Mouse (Mus musculus) layer of hippocampus, adult 8-10 months (tissue): ENCODE data around the gene Dync1i2. TPM values are rescaled to one million over a fixed set of nuclear protein-coding genes. Genes with fewer than 3 reads are reported as not detected.

ENCODE experiments used
- total RNA-seq, 4 experiments: library from RNA; stranded (reverse); gene quantifications; 2 replicates each; pipeline ENCODE4 v1.2.4; 2022

Dync1i2 gene
- total RNA-seq, 4 experiments from 2014 or later: 127 to 141 (median 138) TPM

Other genes starting within 250 kb of the Dync1i2 start
- gene Dcaf17, start 156.4 kb upstream of the Dync1i2 start, total RNA-seq: 10 to 100 TPM; 12.0 to 16.1 (median 13.2) TPM
- gene Mettl8, start 156.1 kb upstream of the Dync1i2 start, total RNA-seq: 10 to 100 TPM; 13.1 to 21.5 (median 15.1) TPM
- gene Cybrd1, start 93.8 kb upstream of the Dync1i2 start, total RNA-seq: 1 to 10 TPM; 2.6 to 7.7 (median 4.7) TPM
- 100 to 1,000 TPM; 162 to 175 (median 163) TPM for gene Slc25a12, start 156.0 kb downstream of the Dync1i2 start, total RNA-seq
- gene Hat1, start 177.3 kb downstream of the Dync1i2 start, total RNA-seq: 10 to 100 TPM; 16.8 to 20.9 (median 18.7) TPM
- gene Metap1d, start 241.6 kb downstream of the Dync1i2 start, total RNA-seq: 10 to 100 TPM; 22.5 to 29.5 (median 26.1) TPM